Mouse (Mus musculus) erythroblast, embryonic 14.5 days (primary cell): ENCODE results near the gene Micu1.

Source experiments
- GATA1 ChIP-seq: IDR thresholded peaks from 2 replicates; pipeline ENCODE4 v1.6.1; 2012; ENCODE audit warnings: low read length, inconsistent platforms, mixed read lengths
- TAL1 ChIP-seq: IDR thresholded peaks from 3 replicates; pipeline ENCODE4 v1.6.1; 2012; ENCODE audit warnings: low read length, inconsistent platforms, mixed read lengths

DNA sequence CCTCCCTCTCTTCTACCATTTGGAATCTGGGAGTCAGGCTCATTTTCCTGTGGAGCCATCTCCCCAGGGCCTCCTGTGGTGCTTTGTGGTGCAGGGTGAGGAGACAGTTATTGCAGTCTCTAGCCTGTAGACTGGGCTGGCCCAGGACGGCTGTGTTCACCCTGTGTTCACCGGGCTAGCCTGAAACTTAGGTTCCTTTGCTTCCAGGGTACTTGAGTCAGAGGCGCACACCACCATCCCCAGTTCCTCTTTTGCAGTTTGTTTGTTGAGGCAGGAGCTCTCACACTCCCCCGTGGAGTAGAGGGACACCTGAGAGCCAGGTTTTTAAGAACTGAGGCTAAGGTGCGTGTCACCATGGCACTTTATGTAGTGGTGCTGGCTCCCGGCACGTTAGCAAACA lies 187.1 kb downstream of the Micu1 start:
- TF ChIP-seq TAL1 (no peak), GATA1 (no peak)
